Mouse (Mus musculus) spleen, postnatal 36 days (tissue): ENCODE results near the gene Tnfaip8l2.
"Not testable (repeated sequence)": the region's sequence is repeated elsewhere in the genome, so short reads cannot be mapped to it uniquely, and the experiment has no call there.

Experiments
- DNase-seq, 2 experiments: peaks; one replicate each; pipeline ENCODE4 v3.0.0; 2022; ENCODE audit warnings: low spot score in 2 of 2, mixed read lengths in 1 of 2

The Tnfaip8l2 gene

DNA sequence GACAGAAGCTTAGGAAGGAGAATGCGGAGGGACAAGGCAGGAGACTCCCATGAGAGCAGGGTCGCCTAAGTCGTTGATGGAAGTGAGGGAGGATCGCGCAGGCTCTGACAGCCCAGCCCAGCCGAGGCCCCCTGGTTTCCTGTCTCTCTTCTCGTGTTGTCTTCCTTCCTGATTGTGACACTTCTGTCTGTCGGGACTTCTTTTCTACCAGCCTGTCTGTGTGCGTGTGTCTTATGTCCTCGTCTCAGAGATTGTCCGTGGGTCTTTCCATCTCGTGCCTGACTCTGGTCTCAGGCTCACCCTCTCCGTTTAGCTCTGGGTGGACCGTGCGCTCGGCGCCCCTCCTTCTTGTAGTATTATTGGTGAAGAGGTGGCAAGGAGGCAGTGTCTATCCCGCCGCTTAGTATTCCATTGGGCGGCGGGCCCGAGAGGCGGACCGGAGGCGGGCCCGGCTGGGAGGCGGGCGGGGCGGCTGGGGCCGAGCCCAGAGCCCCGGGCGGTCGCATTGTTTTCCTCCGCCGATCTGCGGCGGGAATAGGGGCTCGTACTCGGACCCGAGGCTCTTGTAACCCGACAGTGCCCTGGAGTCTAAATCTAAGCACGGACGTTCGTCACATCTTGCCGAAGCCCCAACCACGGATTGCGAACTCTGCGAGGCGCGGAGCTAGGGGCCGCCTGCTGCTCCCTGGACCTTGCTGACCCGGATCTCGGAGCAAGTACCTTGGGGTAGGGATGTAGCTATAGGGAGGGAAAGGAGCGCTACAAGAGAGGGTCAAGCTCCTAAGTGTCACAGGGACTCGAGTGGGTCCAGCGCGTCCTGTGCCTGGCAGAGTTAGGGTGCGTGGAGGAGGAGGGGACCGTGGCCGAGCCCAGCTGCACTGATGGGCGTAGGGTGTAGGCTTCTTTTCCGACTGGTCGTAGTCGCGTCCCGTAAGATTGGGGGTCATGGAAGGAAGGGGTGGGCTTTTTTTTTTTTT, 18.1 kb upstream of the Tnfaip8l2 start, which contains the start of gene Sema6c:
Gene Sema6c (plus strand): TSS at position 471 of the 977 bp plus-strand sequence.
- DNase-seq, result peak; percentile 86 to 89

GRCm38 (mm10) chr3:95159511-95159986, 17.4 kb upstream of the Tnfaip8l2 start:
- DNase-seq, result no peak

GRCm38 (mm10) chr3:95153874-95154273, 11.7 kb upstream of the Tnfaip8l2 start:
- DNase-seq, result peak; percentile 57 to 66

- no peak for DNase-seq
Measured at GRCm38 (mm10) chr3:95147924-95148323, 5.8 kb upstream of the Tnfaip8l2 start.

DNA sequence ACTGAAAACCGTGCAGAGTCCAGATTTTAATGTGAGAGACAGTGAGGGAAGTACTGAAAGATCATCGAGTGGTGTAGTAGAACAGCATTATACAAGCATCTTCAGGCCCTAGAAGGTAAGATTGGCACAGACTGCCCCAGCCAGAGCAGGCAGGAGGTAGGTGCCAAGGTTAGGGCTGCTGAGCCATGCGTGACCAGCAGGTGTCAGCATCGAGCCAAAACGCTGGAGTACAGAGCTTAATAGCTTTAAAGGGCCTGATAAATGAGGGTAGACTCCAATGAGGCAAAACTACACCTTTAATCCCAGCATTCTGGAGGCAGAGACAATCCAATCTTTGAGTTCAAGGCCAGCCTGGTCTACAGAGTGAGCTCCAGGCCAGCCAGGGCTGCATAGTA, 454 bp upstream of the Tnfaip8l2 start:
- peak; percentile 84 to 87 for DNase-seq

DNA sequence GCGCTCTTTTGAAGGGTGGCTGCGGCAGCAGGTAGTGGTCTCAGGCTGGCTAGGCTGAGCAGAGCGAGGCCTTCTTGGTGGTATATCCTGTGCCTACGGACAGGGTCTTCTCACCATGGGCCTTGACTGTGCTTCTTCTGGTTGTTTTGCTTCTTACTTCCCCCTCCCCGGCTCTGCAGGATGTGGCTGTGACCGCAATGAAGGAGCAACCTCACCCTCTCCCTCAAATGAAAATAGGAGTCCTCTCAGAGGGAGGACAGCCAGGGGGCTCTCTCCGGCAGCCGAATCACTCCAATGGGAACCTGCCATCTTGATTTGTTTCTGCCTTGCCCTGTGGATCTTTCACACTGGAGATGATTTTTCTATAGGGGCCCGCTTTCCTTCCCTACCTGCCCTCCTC, 686 bp downstream of the Tnfaip8l2 start:
- peak; percentile 85 for DNase-seq

DNA sequence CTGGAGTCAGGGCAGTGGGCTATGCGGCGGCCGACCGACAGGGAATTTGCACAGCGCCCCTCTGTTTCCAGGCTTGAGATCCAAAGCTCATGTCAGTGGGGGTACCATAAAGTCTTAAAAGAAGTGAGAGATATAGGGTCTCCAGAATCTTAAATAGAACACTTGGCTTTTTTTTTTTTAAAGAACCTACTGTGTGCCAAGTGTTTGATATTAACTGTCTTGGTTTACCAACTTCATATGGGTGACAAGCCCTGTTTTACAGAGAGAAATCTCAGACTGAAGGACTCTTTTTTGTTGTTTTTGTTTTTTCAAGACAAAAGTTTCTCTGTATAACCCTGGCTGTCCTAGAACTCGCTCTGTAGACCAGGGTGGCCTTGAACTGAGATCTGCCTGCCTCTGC, 1.4 kb downstream of the Tnfaip8l2 start:
- DNase-seq, result no peak

GRCm38 (mm10) chr3:95140289-95140595, 1.9 kb downstream of the Tnfaip8l2 start:
- DNase-seq, result no peak

GRCm38 (mm10) chr3:95139586-95140288, 2.4 kb downstream of the Tnfaip8l2 start:
- peak; percentile 35 for DNase-seq

DNA sequence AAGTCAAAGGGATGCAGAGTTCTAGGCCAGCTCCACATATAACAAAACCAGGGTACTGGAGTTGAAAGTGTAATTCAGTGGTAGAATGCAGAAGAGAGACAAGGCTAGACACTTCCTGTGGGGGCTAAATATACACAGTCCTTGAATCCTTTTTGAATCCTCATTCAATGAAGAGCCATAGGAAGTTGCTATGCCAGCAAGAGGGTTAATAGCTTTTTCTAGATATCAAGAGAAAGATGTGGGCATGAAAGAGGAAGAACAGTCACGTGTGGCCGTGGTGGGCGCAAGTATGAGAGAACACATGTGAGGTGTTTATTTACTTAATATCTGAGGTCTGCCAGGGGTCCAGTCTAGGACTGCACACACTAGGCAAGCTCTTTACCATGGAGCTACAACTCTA, 5.8 kb downstream of the Tnfaip8l2 start:
- DNase-seq, result peak; percentile 50 to 55

GRCm38 (mm10) chr3:95135433-95136052, 6.6 kb downstream of the Tnfaip8l2 start:
- DNase-seq, result peak; percentile 34 to 52

GRCm38 (mm10) chr3:95135023-95135422, 7.1 kb downstream of the Tnfaip8l2 start:
- peak; percentile 61 to 78 for DNase-seq

GRCm38 (mm10) chr3:95134133-95134532, 8.0 kb downstream of the Tnfaip8l2 start:
- DNase-seq, result not testable (repeated sequence)

GRCm38 (mm10) chr3:95133680-95134101, 8.5 kb downstream of the Tnfaip8l2 start, which contains the start of the genes Scnm1 and Lysmd1:
Gene Scnm1, minus strand, starts transcription at chr3:95134011.
Gene Lysmd1, plus strand, starts transcription at chr3:95134088.
- DNase-seq, result peak; percentile 94 to 97

DNA sequence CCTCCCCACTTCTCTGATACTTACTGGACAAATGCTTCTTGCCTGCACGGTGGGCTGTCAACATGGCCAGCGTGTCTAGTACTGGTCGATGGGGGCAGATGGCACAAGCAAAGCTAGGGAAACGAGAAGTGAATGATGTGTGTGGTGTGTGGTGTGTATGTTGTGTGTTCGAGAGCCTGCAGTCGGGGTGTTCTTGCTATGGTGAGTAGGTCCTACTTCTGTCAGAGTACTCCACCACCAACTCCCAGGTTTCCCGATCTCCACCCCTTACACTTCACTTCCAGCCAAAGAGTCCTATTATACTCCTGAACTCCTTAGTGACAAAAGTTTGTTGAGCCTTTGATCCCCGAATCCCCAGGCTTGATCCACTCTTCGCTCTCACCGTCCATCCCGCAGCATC, 9.0 kb downstream of the Tnfaip8l2 start:
- DNase-seq, result no peak

GRCm38 (mm10) chr3:95132389-95132788, 9.8 kb downstream of the Tnfaip8l2 start:
- not testable (repeated sequence) for DNase-seq

DNA sequence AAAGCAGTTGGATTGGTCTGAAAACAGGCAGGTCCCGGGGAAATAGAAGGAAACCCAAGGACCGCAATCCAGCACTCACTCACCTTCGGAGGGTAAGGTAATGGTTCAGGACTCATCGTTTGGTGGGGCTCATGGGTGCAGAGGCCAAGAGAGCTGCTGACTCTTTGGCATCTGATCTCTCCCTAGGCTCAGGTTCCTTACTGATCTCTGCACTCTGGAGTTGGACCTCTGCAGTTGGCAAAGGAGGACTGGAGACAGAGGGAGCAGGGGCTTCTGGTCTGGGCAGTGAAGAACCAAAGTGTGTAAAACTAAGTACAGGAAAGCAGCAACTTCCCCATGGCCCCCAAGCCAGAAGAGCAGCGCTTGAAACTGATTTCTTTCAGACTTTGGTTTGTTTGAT, 12.1 kb downstream of the Tnfaip8l2 start:
- no peak for DNase-seq

DNA sequence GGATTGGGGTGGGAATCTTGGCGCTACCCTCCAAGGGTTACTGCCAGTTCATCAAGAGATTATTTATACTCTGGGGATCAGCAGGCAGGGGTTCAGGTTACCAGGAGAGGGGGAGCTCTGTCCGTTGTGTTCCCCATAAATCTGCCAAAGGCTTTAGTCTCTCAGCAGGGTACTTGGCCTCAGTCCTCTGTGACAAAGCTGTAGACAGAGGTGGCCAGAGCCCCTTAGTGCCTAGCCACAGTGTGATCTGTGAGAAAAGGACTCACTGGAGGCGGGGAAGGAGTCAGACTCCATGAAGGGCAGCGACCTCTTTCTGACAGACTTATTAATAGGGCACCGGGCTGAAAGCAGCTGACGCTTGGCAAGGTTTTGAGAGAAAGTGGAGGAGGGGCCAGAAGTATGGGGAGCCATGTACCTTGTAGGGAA, 12.9 kb downstream of the Tnfaip8l2 start:
- DNase-seq, result no peak

- DNase-seq, result no peak
Measured at GRCm38 (mm10) chr3:95124972-95125371, 17.2 kb downstream of the Tnfaip8l2 start.

DNA sequence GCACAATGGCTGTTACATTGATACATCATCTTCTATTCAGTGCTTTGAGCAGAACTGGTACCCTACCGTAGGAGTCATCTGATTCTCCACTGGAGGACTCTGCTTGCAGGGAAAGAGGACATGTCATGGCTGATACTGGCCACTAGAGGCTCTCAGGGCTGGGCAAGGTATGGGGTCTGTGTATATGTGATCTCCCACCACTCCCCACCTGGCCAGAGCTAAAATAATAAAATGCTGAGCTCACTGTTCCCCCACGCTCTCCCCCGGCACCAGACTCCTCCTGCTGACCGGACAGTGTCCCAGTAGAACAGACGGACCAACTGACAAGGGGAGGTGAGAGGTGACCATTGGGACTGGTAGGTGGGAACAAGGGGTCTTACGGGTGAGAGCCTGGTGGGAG, 17.9 kb downstream of the Tnfaip8l2 start, which contains the start of gene Tmod4:
Gene Tmod4 (plus strand): TSS at position 231 of the 400 bp plus-strand sequence.
- no peak for DNase-seq

DNA sequence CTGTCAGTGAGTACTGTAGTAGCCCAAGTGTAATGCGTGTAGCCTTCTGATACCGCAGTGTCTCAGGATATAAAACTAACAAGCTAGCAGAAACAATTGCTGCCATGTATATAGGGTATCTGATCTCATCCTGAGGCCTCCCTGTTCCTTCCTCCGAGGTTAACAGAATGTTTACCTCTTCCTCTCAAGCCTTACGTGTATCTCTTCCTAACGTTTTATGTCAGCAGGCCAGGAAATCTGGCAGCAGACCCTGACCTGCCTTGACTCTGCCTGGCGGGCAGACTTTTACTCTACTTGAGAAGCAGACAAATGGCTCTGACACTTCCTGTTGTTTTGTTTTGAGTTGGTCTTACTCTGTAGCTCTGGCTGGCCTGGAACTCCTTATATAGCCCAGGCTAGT, 20.6 kb downstream of the Tnfaip8l2 start:
- no peak for DNase-seq

DNA sequence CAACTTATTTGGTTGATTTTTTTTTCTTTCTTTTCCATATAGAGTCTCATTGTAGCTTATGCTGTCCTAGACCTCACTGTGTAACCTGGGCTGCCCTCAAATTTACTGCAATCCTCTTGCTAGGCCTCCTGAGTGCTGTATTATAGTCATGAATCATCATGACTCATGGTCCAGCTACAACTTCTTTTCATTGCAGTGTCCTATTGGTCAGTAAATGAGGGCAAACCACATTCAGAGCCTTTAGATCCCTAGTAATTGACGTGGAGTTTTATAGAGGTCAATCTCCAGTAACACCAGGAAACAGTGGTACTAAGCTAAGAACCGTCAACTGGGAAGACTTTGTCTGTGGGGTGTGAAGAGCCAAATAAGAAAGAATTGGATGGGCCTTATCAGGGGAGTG, 24.4 kb downstream of the Tnfaip8l2 start:
- no peak for DNase-seq
